Mouse (Mus musculus): Measurements from ENCODE around the gene Kcnj3.

GRCm38 (mm10) chr2:55580286-55580685 is 144.5 kb downstream of the Kcnj3 start:
- TF ChIP-seq POLR2A (IDR thresholded peaks at IDR 0.05; ENCODE audit: low read depth, low read length) (no peak), CTCF (IDR thresholded peaks at IDR 0.05; ENCODE audit: borderline replicate concordance, insufficient read depth, low read length) (no peak)
